Mouse (Mus musculus): ENCODE measurements around the gene Ppp1r21. TPM values are rescaled to one million over a fixed set of nuclear protein-coding genes. Genes with fewer than 3 reads are reported as not detected.

Gene Ppp1r21
- total and polyA plus RNA-seq, 3 experiments, result 11.1 to 16.2 TPM; not detected in 1

DNA sequence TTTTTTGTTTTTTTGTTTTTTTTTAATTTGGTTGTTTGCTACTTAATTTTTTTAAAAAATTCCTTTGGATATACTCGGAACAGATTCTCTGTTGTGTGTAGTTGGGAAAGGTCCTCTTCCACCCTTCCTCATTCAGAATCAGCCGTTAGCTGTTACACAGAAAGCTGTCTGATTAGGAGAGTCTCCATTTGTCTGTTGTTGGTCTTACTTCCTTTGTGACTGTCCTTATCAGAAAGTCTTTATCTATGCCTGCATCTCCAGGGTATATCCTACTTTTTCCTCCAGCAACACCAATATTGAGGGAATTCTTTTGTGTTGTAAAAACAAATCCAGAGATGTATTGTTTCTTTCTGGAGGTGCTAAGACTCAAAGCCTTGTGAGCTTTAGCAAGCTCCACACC lies 48.9 kb upstream of the Ppp1r21 start (continued):
- no peak for TF ChIP-seq MEF2A (IDR thresholded peaks at IDR 0.05; ENCODE audit: extremely low read depth, insufficient replicate concordance, low read depth, low read length, poor library complexity, severe bottlenecking)
- TF ChIP-seq NRF1 (IDR thresholded peaks at IDR 0.05; ENCODE audit: insufficient read depth, low read depth, low read length, poor library complexity, severe bottlenecking), result no peak
- peak; percentile 95; the same call in 1 of the 2 replicates for TF ChIP-seq CHD1 (IDR thresholded peaks at IDR 0.05; ENCODE audit: low read depth, low read length)

DNA sequence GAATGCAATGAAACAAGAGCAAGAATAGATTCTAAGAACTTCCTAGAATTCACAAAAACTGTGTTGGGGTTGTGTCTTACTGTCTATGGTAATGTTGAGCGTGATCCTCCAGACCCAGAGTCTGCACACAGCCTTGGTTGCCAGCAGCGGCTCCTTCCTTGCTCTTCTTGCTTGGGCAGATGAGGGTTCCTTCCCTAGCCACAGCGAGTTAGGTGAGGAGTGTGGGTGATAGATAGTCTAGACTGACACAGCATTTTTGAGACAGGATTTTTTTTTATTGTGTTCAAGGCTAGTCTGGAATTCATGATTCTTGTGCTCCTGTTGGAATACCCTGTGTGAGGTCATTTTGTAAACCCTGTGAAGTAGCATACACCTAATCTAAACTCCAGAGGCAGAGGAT lies 48.3 kb upstream of the Ppp1r21 start:
- peak; percentile 83 for DNase-seq (ENCODE audit: low read depth, low spot score)
- Histone ChIP-seq H3K4me1 (ENCODE audit: control insufficient read depth in 1 of 2, insufficient read depth in 2 of 2, low read length in 2 of 2) (peaks cover 26 to 30% of the 10 kb centered on the region in 2 experiments), H3K79me2 (ENCODE audit: control insufficient read depth, insufficient read depth, low read length, poor library complexity) (peaks cover 4% of the 10 kb centered on the region), H3K27ac (ENCODE audit: control insufficient read depth, low read depth, low read length) (peak overlapping the region; percentile 57), H3K36me3 (ENCODE audit: control insufficient read depth in 1 of 2, insufficient read depth in 2 of 2, low read length in 2 of 2) (peaks cover 6 to 32% of the 10 kb centered on the region in 2 experiments), H3K9me3 (replicated peaks; ENCODE audit: insufficient read depth, low read length) (no peaks in the 10 kb centered on the region), H3K27me3 (ENCODE audit: control insufficient read depth in 1 of 2, insufficient read depth in 2 of 2, low read length in 2 of 2) (no peaks in the 10 kb centered on the region), H3K4me3 (ENCODE audit: control insufficient read depth in 1 of 2, insufficient read depth in 1 of 2, low read depth in 2 of 2, low read length in 2 of 2) (no peak overlapping the region), H3K9ac (ENCODE audit: control insufficient read depth, low read depth, low read length, poor library complexity, severe bottlenecking) (no peak overlapping the region; the same call in 1 of the 2 replicates)
- TF ChIP-seq UBTF (IDR thresholded peaks at IDR 0.05; ENCODE audit: borderline replicate concordance, insufficient read depth, low read depth, low read length), result no peak
- TF ChIP-seq CHD2 (IDR thresholded peaks at IDR 0.05; ENCODE audit: low read length), result no peak
- TF ChIP-seq BHLHE40 (IDR thresholded peaks at IDR 0.05; ENCODE audit: borderline replicate concordance, low read depth, low read length), result no peak
- TF ChIP-seq MYC (IDR thresholded peaks at IDR 0.05; ENCODE audit: low read depth, low read length), result no peak
- TF ChIP-seq TBP (IDR thresholded peaks at IDR 0.05; ENCODE audit: low read depth, low read length), result 0 out of 2 replicates have a peak, but pooled peaks have one; percentile 35
- no peak for TF ChIP-seq RAD21 (IDR thresholded peaks at IDR 0.05; ENCODE audit: low read depth, low read length)
- TF ChIP-seq TAL1 (IDR thresholded peaks at IDR 0.05; ENCODE audit: low read length), result peak; percentile 68
- no peak for TF ChIP-seq KAT2A (conservative IDR thresholded peaks at IDR 0.05; ENCODE audit: low read depth, low read length)
- no peak for TF ChIP-seq E2F4 (IDR thresholded peaks at IDR 0.05; ENCODE audit: borderline replicate concordance, low read depth, low read length)
- TF ChIP-seq ETS1 (IDR thresholded peaks at IDR 0.05; ENCODE audit: low read depth, low read length), result 0 out of 2 replicates have a peak, but pooled peaks have one; percentile 36
- no peak for TF ChIP-seq MAZ (IDR thresholded peaks at IDR 0.05; ENCODE audit: low read depth, low read length)
- TF ChIP-seq GABPA (IDR thresholded peaks at IDR 0.05; ENCODE audit: low read depth, low read length), result peak; percentile 56; the same call in 1 of the 2 replicates
- TF ChIP-seq MYB (IDR thresholded peaks at IDR 0.05; ENCODE audit: low read depth, low read length), result no peak
- TF ChIP-seq CHD1 (IDR thresholded peaks at IDR 0.05; ENCODE audit: low read depth, low read length), result no peak
- no peak for TF ChIP-seq SMC3 (IDR thresholded peaks at IDR 0.05; ENCODE audit: low read depth, low read length)
- TF ChIP-seq TCF12 (IDR thresholded peaks at IDR 0.05; ENCODE audit: low read depth, low read length), result peak; percentile 67; the same call in 1 of the 2 replicates
- peak; percentile 29; the same call in 1 of the 2 replicates for TF ChIP-seq RCOR1 (IDR thresholded peaks at IDR 0.05; ENCODE audit: low read depth, low read length)
- TF ChIP-seq POLR2AphosphoS2 (IDR thresholded peaks at IDR 0.05; ENCODE audit: low read length), result no peak
- TF ChIP-seq EP300 (IDR thresholded peaks at IDR 0.05; ENCODE audit: low read depth in 1 of 2, low read length in 2 of 2), result peak; percentile 60 to 79
- no peak for TF ChIP-seq POLR2A (IDR thresholded peaks at IDR 0.05; ENCODE audit: control insufficient read depth in 1 of 2, insufficient read depth in 1 of 2, low read depth in 1 of 2, low read length in 2 of 2, poor library complexity in 1 of 2)
- TF ChIP-seq SIN3A (IDR thresholded peaks at IDR 0.05; ENCODE audit: low read length), result no peak; the same call in none of the 2 replicates
- no peak for TF ChIP-seq USF1 (IDR thresholded peaks at IDR 0.05; ENCODE audit: low read depth, low read length)
- peak; percentile 90 for TF ChIP-seq ZNF384 (IDR thresholded peaks at IDR 0.05; ENCODE audit: low read depth, low read length)
- no peak for TF ChIP-seq CTCF (IDR thresholded peaks at IDR 0.05 in 2 of 3, conservative IDR thresholded peaks at IDR 0.05 in 1 of 3; ENCODE audit: control insufficient read depth in 1 of 3, insufficient read depth in 1 of 3, low read depth in 2 of 3, low read length in 3 of 3, poor library complexity in 1 of 3, severe bottlenecking in 1 of 3)
- peak; percentile 79 for TF ChIP-seq MAFK (IDR thresholded peaks at IDR 0.05; ENCODE audit: borderline replicate concordance, low read depth, low read length)
- TF ChIP-seq JUND (IDR thresholded peaks at IDR 0.05; ENCODE audit: low read depth, low read length), result no peak
- TF ChIP-seq USF2 (IDR thresholded peaks at IDR 0.05; ENCODE audit: borderline replicate concordance in 1 of 2, insufficient read depth in 1 of 2, low read depth in 1 of 2, low read length in 2 of 2), result no peak
- TF ChIP-seq NELFE (IDR thresholded peaks at IDR 0.05; ENCODE audit: low read depth, low read length), result no peak
- TF ChIP-seq MXI1 (IDR thresholded peaks at IDR 0.05; ENCODE audit: low read depth, low read length), result no peak
- TF ChIP-seq GATA1 (IDR thresholded peaks at IDR 0.05; ENCODE audit: low read depth, low read length), result peak; percentile 65
- TF ChIP-seq ZKSCAN1 (IDR thresholded peaks at IDR 0.05; ENCODE audit: low read depth, low read length), result no peak
- TF ChIP-seq MAX (IDR thresholded peaks at IDR 0.05; ENCODE audit: low read length), result no peak
- TF ChIP-seq ELF1 (IDR thresholded peaks at IDR 0.05; ENCODE audit: low read depth, low read length), result no peak
- TF ChIP-seq NRF1 (IDR thresholded peaks at IDR 0.05; ENCODE audit: insufficient read depth, low read depth, low read length, poor library complexity, severe bottlenecking), result no peak

Data from MEL (cell line).